Mouse (Mus musculus): ENCODE measurements around the gene Dennd4c. TPM values are rescaled to one million over a fixed set of nuclear protein-coding genes. Genes with fewer than 3 reads are reported as not detected.
A peak's percentile ranks its signal among the peaks of the same experiment; 100 is the strongest.

The Dennd4c gene
- polyA plus RNA-seq, 1 experiment from 2014 or later, result 3.6 TPM

DNA sequence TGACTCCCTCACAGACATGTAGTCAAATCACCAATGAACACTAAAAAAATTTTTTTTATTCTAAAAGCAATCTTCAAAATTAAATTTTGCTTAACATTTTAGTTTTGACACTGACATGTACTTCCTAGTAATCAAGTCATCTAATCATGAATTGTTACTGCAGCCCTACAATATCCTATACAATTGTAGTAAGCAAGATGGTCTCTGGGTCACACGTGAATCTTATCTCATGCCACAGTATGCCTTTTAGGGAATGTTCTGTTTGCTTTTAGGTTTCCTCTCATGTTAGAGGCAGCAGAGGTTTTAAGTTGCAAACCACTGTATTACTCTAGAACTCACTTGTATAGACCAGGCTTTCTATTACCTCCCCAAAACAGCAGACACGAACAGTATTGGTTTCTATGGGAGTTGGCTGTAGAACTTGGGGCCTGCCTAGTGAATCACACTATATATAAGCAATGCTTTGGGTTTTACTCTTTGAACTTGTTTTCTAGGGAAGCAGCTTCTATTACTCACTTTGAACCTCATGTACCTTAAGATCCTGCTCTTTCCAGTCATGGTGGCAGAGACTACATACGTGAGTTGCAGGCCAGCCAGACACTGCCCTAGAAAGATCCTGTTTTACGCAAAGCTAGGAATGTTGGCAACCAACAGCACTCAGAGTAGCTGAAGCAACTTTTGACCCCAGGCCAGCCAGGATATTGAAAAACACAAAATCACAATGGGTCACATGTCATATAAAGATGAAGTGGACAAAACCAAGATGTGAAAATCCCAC, 104.6 kb downstream of the Dennd4c start:
- WGBS, result 72% methylated on average over 4 of the region's 4 CpGs
- no peaks in the 10 kb centered on the region for H3K9me3 ChIP-seq (ENCODE audit: low read length)
- DNase-seq (ENCODE audit: low spot score), result peak; percentile 19
- no peak overlapping the region for H3K27ac ChIP-seq (ENCODE audit: low read length)
- no peak for TF ChIP-seq EP300 (IDR thresholded peaks at IDR 0.05)
- no peak for TF ChIP-seq CTCF (IDR thresholded peaks at IDR 0.05)
- H3K4me3 ChIP-seq (ENCODE audit: low read depth, low read length), result no peak overlapping the region
- H3K4me1 ChIP-seq (ENCODE audit: insufficient read depth, low read depth, low read length), result peaks cover 6% of the 10 kb centered on the region; the same call in 1 of the 2 replicates
- H3K9ac ChIP-seq (replicated peaks; ENCODE audit: low read depth), result no peak overlapping the region
- no peak overlapping the region for H3K4me2 ChIP-seq (replicated peaks; ENCODE audit: low read depth, low read length)
- no peaks in the 10 kb centered on the region for H3K27me3 ChIP-seq (replicated peaks; ENCODE audit: insufficient read depth, low read length)
- peaks cover 6% of the 10 kb centered on the region for H3K36me3 ChIP-seq (ENCODE audit: insufficient read depth, low read length)
- no peak for ATAC-seq

DNA sequence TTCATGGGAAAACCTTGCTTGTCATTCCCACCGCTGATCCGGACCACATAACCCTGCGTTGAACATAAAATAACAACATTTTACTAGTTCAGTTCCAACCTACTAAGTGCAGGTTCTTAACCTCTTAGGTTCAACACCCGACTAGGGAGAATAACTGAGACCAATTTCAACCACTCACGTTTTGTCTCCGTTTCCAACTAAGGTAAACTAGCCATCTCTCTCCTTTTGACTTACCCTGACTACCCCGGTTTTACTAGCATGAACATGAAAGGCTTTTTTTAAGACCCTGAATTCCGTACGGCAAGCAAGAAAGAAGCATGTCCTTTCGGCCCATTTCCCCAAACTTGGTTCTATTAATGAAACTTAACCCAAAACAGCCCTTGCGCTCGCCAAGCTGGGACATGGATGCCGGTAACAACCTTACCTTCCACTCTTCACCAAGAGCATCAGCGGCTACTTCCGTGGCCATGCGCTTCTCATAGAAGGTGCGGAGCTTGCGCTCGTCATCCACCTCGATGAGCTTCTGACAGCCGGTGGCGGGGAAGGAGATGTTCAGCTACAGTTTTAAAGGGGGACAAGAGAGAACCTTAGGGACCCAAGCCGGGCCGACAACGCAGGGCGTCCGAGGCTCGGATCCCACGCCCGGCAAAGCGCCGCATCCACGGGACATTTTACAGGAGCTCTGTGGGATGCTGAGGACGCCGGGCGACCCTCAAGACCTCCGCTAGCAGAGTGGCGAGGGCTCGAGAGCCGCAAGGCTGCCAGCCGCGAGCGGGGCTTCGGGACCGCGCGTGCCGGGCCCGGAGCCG, 108.2 kb downstream of the Dennd4c start:
- TF ChIP-seq CTCF (IDR thresholded peaks at IDR 0.05) (no peak), EP300 (IDR thresholded peaks at IDR 0.05) (no peak)
- Histone ChIP-seq H3K9me3 (ENCODE audit: low read length) (no peaks in the 10 kb centered on the region), H3K4me3 (ENCODE audit: low read depth, low read length) (peak overlapping the region; percentile 94), H3K27me3 (replicated peaks; ENCODE audit: insufficient read depth, low read length) (no peaks in the 10 kb centered on the region), H3K4me1 (ENCODE audit: insufficient read depth, low read depth, low read length) (peaks cover 6% of the 10 kb centered on the region; the same call in 1 of the 2 replicates), H3K4me2 (replicated peaks; ENCODE audit: low read depth, low read length) (peak overlapping the region; percentile 62), H3K36me3 (ENCODE audit: insufficient read depth, low read length) (peaks cover 6% of the 10 kb centered on the region), H3K27ac (ENCODE audit: low read length) (peak overlapping the region; percentile 97), H3K9ac (replicated peaks; ENCODE audit: low read depth) (peak overlapping the region; percentile 99)
- DNase-seq (ENCODE audit: low spot score), result no peak
- peak; percentile 2; the same call in 1 of the 2 replicates for ATAC-seq
- WGBS, result under 1% methylated on average over 49 of the region's 50 CpGs

- TF ChIP-seq EP300 (IDR thresholded peaks at IDR 0.05) (peak; percentile 98), CTCF (IDR thresholded peaks at IDR 0.05) (0 out of 2 replicates have a peak, but pooled peaks have one; percentile 1)
- DNase-seq (ENCODE audit: low spot score), result peak; percentile 98
- H3K4me1 ChIP-seq (ENCODE audit: insufficient read depth, low read depth, low read length), result peaks cover 6% of the 10 kb centered on the region; the same call in 1 of the 2 replicates
- ATAC-seq, result peak; percentile 99
- WGBS, result under 1% methylated on average over 56 of the region's 68 CpGs
- H3K4me3 ChIP-seq (ENCODE audit: low read depth, low read length), result peak within 1 kb of the TSS; percentile 94
- peaks cover 6% of the 10 kb centered on the region for H3K36me3 ChIP-seq (ENCODE audit: insufficient read depth, low read length)
- H3K27me3 ChIP-seq (replicated peaks; ENCODE audit: insufficient read depth, low read length), result no peaks in the 10 kb centered on the region
- H3K9me3 ChIP-seq (ENCODE audit: low read length), result no peaks in the 10 kb centered on the region
- peak within 1 kb of the TSS; percentile 97 for H3K27ac ChIP-seq (ENCODE audit: low read length)
- H3K4me2 ChIP-seq (replicated peaks; ENCODE audit: low read depth, low read length), result peak within 1 kb of the TSS; percentile 78
- peak within 1 kb of the TSS; percentile 99 for H3K9ac ChIP-seq (replicated peaks; ENCODE audit: low read depth)
Observed at GRCm38 (mm10) chr4:86857113-86858069, 109.0 kb downstream of the Dennd4c start, which contains the start of gene Rps6. TSS of gene Rps6 (minus strand) at chr4:86857412.

- ATAC-seq (no peak), DNase-seq (ENCODE audit: low spot score) (no peak)
- Histone ChIP-seq H3K4me1 (ENCODE audit: insufficient read depth, low read depth, low read length) (peaks cover 6% of the 10 kb centered on the region; the same call in 1 of the 2 replicates), H3K9me3 (ENCODE audit: low read length) (no peaks in the 10 kb centered on the region), H3K27me3 (replicated peaks; ENCODE audit: insufficient read depth, low read length) (no peaks in the 10 kb centered on the region), H3K4me3 (ENCODE audit: low read depth, low read length) (peak overlapping the region; percentile 94), H3K36me3 (ENCODE audit: insufficient read depth, low read length) (peaks cover 4% of the 10 kb centered on the region), H3K4me2 (replicated peaks; ENCODE audit: low read depth, low read length) (peak overlapping the region; percentile 78), H3K27ac (ENCODE audit: low read length) (peak overlapping the region; percentile 97; the same call in 1 of the 2 replicates), H3K9ac (replicated peaks; ENCODE audit: low read depth) (peak overlapping the region; percentile 99)
- TF ChIP-seq CTCF (IDR thresholded peaks at IDR 0.05), result no peak
- no peak for TF ChIP-seq EP300 (IDR thresholded peaks at IDR 0.05)
- WGBS, result 51% methylated on average over 12 of the region's 12 CpGs
Observed at GRCm38 (mm10) chr4:86858070-86858440, 109.7 kb downstream of the Dennd4c start.

DNA sequence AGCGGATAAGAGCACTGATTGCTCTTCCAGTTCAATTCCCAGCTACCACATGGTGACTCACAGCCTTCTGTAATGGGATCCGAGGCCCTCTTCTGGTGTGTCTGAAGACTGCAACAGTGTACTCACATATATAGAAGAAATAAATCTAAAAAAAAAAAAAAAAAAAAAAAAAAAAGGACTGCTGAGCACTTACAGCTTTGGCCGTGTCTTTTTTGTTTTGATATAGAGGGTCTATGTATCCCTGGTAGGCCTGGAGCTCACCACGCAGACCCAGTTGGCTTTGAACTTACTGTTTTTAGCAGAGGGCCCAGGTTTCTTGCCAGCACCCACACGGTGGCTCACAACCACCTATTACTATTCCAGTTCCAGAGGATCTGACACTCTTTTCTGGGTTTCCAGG, 115.7 kb downstream of the Dennd4c start:
- ATAC-seq, result no peak
- Histone ChIP-seq H3K9ac (replicated peaks; ENCODE audit: low read depth) (no peak overlapping the region), H3K9me3 (ENCODE audit: low read length) (no peaks in the 10 kb centered on the region), H3K4me1 (ENCODE audit: insufficient read depth, low read depth, low read length) (no peaks in the 10 kb centered on the region), H3K27me3 (replicated peaks; ENCODE audit: insufficient read depth, low read length) (no peaks in the 10 kb centered on the region), H3K36me3 (ENCODE audit: insufficient read depth, low read length) (no peaks in the 10 kb centered on the region), H3K4me2 (replicated peaks; ENCODE audit: low read depth, low read length) (no peak overlapping the region), H3K4me3 (ENCODE audit: low read depth, low read length) (no peak overlapping the region), H3K27ac (ENCODE audit: low read length) (no peak overlapping the region)
- no peak for DNase-seq (ENCODE audit: low spot score)
- 74% methylated on average over 5 of the region's 5 CpGs for WGBS
- TF ChIP-seq CTCF (IDR thresholded peaks at IDR 0.05) (no peak), EP300 (IDR thresholded peaks at IDR 0.05) (no peak)
